27 mouse cellular contexts compared by ENCODE assay signal in the genomic region with DNA sequence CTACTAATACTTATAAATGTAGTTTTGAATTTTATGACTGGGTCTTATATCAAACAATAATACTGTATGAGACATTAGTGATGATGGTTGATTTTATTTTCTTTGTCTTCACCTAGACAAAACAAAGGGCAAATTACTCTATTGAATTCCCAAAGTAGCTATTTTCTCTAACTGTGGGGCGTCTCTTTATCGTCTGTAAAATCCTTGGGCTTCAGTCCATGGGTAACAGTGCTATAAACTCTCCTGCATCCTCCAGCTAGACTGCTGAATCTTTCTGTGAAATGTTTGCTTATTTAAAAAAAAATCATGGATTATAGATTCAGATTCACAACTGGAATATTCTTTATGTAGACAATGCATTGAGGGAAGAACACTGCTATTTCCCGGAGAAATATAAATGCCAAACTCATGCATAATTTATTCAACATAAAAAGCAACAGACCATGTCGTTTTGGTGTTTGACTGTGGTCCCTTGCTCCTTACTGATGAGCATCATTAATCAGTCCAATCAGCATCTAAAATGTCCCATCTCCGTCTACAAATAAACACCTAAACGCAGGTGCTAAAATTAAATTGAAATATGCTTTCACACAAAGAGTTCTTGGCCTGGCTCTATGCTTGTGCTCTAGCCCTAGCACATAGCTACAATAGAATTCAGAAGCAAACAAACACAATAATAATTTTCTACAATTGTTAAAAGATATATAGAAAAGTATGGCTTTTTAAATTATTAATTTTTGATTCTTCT.
DNase-seq lines count a peak whose midpoint lies in the region; ATAC-seq and TF ChIP-seq lines count a peak whose summit lies in the region.
"Had no signal": no experiment of that assay in that cellular context is flagged by ENCODE, and none has a peak within 500 bp of the region (broad histone marks: within the 10 kb centered on the region; RNA-seq: fewer than 3 reads in every experiment).

No protein-coding gene starts in this region.

- H3K9ac ChIP-seq in hindbrain, embryonic 13.5 days: no peak overlapping the region
- H3K9ac ChIP-seq in hindbrain, embryonic 11.5 days (ENCODE audit: low read depth, low read length): no peak overlapping the region
- no peak overlapping the region for H3K9ac ChIP-seq in neural tube, embryonic 12.5 days
- H3K9ac ChIP-seq in neural tube, embryonic 15.5 days (replicated peaks): no peak overlapping the region
- H3K9ac ChIP-seq: embryonic facial prominence, embryonic 13.5 days; forebrain, embryonic 12.5 days; forebrain, embryonic 15.5 days; heart, embryonic 12.5 days; heart, embryonic 15.5 days had no signal

- TF ChIP-seq CTCF in brain, embryonic 14.5 days (IDR thresholded peaks at IDR 0.05; ENCODE audit: borderline replicate concordance, extremely low read depth, insufficient read depth, insufficient read length): no peak

- H3K4me1 ChIP-seq in hindbrain, embryonic 13.5 days (replicated peaks): no peaks in the 10 kb centered on the region
- H3K4me1 ChIP-seq in hindbrain, embryonic 11.5 days (replicated peaks; ENCODE audit: control insufficient read depth, insufficient read depth, low read length): no peaks in the 10 kb centered on the region
- H3K4me1 ChIP-seq in neural tube, embryonic 12.5 days: no peaks in the 10 kb centered on the region
- H3K4me1 ChIP-seq in neural tube, embryonic 15.5 days: no peaks in the 10 kb centered on the region
- H3K4me1 ChIP-seq: embryonic facial prominence, embryonic 13.5 days; forebrain, embryonic 12.5 days; forebrain, embryonic 15.5 days had no signal

- 0 out of 2 replicates have a peak, but pooled peaks have one; percentile 52 for ATAC-seq in hindbrain, embryonic 13.5 days (ENCODE audit: low FRiP score)
- ATAC-seq in hindbrain, embryonic 11.5 days (ENCODE audit: low FRiP score): no peak
- ATAC-seq in neural tube, embryonic 12.5 days (ENCODE audit: low FRiP score, low read depth): peak; percentile 79
- ATAC-seq in neural tube, embryonic 15.5 days (ENCODE audit: low FRiP score): peak; percentile 55; the same call in 1 of the 2 replicates
- ATAC-seq: CD4-positive, CD25-positive, alpha-beta regulatory T cell, adult 4 months; forebrain, embryonic 15.5 days; hindbrain, postnatal 0 days; inflammation-experienced regulatory T-cells, adult 6 months had no signal

- H3K36me3 ChIP-seq in hindbrain, embryonic 13.5 days: no peaks in the 10 kb centered on the region
- no peaks in the 10 kb centered on the region for H3K36me3 ChIP-seq in hindbrain, embryonic 11.5 days (ENCODE audit: control insufficient read depth, insufficient read depth, low read length)
- H3K36me3 ChIP-seq in neural tube, embryonic 12.5 days: no peaks in the 10 kb centered on the region
- no peaks in the 10 kb centered on the region for H3K36me3 ChIP-seq in neural tube, embryonic 15.5 days
- H3K36me3 ChIP-seq: embryonic facial prominence, embryonic 10.5 days; embryonic facial prominence, embryonic 13.5 days; forebrain, embryonic 12.5 days; forebrain, embryonic 15.5 days; heart, embryonic 12.5 days; heart, embryonic 15.5 days; hindbrain, embryonic 10.5 days had no signal

- no peaks in the 10 kb centered on the region for H3K27me3 ChIP-seq in hindbrain, embryonic 13.5 days
- H3K27me3 ChIP-seq in hindbrain, embryonic 11.5 days (ENCODE audit: control insufficient read depth, insufficient read depth, low read length): no peaks in the 10 kb centered on the region
- H3K27me3 ChIP-seq in neural tube, embryonic 12.5 days (replicated peaks): no peaks in the 10 kb centered on the region
- H3K27me3 ChIP-seq in neural tube, embryonic 15.5 days (replicated peaks): no peaks in the 10 kb centered on the region
- H3K27me3 ChIP-seq: embryonic facial prominence, embryonic 13.5 days; forebrain, embryonic 12.5 days; forebrain, embryonic 15.5 days; heart, embryonic 12.5 days; heart, embryonic 15.5 days had no signal

- no peaks in the 10 kb centered on the region for H3K9me3 ChIP-seq in hindbrain, embryonic 13.5 days
- H3K9me3 ChIP-seq in hindbrain, embryonic 11.5 days (ENCODE audit: control insufficient read depth, low read length): no peaks in the 10 kb centered on the region
- no peaks in the 10 kb centered on the region; the same call in 1 of the 2 replicates for H3K9me3 ChIP-seq in neural tube, embryonic 12.5 days
- H3K9me3 ChIP-seq in neural tube, embryonic 15.5 days (replicated peaks): no peaks in the 10 kb centered on the region
- H3K9me3 ChIP-seq: embryonic facial prominence, embryonic 10.5 days; forebrain, embryonic 12.5 days; forebrain, embryonic 15.5 days; heart, embryonic 15.5 days; hindbrain, embryonic 10.5 days had no signal

- DNase-seq in hindbrain, embryonic 11.5 days (ENCODE audit: low spot score): no peak
- peak; percentile 6 for DNase-seq in brain, embryonic 14.5 days (ENCODE audit: low read depth)
- no peak for DNase-seq in lung, postnatal 4 days
- DNase-seq: adrenal gland, adult 2 months; adrenal gland, postnatal 14 days; cerebellum, adult 11-12 months; cerebellum, adult 8-10 months; cerebellum, postnatal 10 days; cerebellum, postnatal 36 days; embryo, embryonic 11 days; gastrocnemius, postnatal 25 days; heart, postnatal 10 days; heart, postnatal 36 days had no signal

- peak overlapping the region; percentile 62; the same call in 1 of the 2 replicates for H3K27ac ChIP-seq in hindbrain, embryonic 13.5 days
- no peak overlapping the region for H3K27ac ChIP-seq in hindbrain, embryonic 11.5 days (ENCODE audit: low read depth, low read length)
- no peak overlapping the region for H3K27ac ChIP-seq in neural tube, embryonic 12.5 days
- H3K27ac ChIP-seq in neural tube, embryonic 15.5 days (replicated peaks): no peak overlapping the region
- H3K27ac ChIP-seq: embryonic facial prominence, embryonic 10.5 days; embryonic facial prominence, embryonic 13.5 days; forebrain, embryonic 12.5 days; forebrain, embryonic 15.5 days; heart, embryonic 15.5 days; hindbrain, embryonic 10.5 days; hindbrain, postnatal 0 days had no signal

- no peak overlapping the region for H3K4me3 ChIP-seq in hindbrain, embryonic 13.5 days
- H3K4me3 ChIP-seq in hindbrain, embryonic 11.5 days (ENCODE audit: low read depth, low read length): no peak overlapping the region
- H3K4me3 ChIP-seq in neural tube, embryonic 12.5 days: no peak overlapping the region
- H3K4me3 ChIP-seq in neural tube, embryonic 15.5 days (replicated peaks): no peak overlapping the region
- H3K4me3 ChIP-seq: embryonic facial prominence, embryonic 10.5 days; embryonic facial prominence, embryonic 13.5 days; erythroblast, embryonic 14.5 days; forebrain, embryonic 12.5 days; forebrain, embryonic 15.5 days; heart, embryonic 12.5 days; heart, embryonic 15.5 days; hindbrain, embryonic 10.5 days had no signal

- 46% methylated on average over 6 of the region's 6 CpGs for WGBS in hindbrain, embryonic 13.5 days
- WGBS in hindbrain, embryonic 11.5 days: 81% methylated on average over 6 of the region's 6 CpGs
- WGBS in neural tube, embryonic 12.5 days: 54% methylated on average over 6 of the region's 6 CpGs
- WGBS in neural tube, embryonic 15.5 days: 23% methylated on average over 6 of the region's 6 CpGs

- no peak for TF ChIP-seq POLR2A in brain, embryonic 14.5 days (IDR thresholded peaks at IDR 0.05; ENCODE audit: borderline replicate concordance, extremely low read depth, insufficient read depth, insufficient read length, poor library complexity, severe bottlenecking)

- H3K4me2 ChIP-seq in hindbrain, embryonic 13.5 days: no peak overlapping the region
- no peak overlapping the region for H3K4me2 ChIP-seq in hindbrain, embryonic 11.5 days (replicated peaks; ENCODE audit: low read depth, low read length)
- H3K4me2 ChIP-seq in neural tube, embryonic 12.5 days (replicated peaks): no peak overlapping the region
- no peak overlapping the region for H3K4me2 ChIP-seq in neural tube, embryonic 15.5 days
- H3K4me2 ChIP-seq: embryonic facial prominence, embryonic 13.5 days; forebrain, embryonic 12.5 days; forebrain, embryonic 15.5 days; heart, embryonic 12.5 days; heart, embryonic 15.5 days had no signal
